Mouse (Mus musculus) bone marrow, adult 2 months (tissue): Measurements from ENCODE around the gene Pde7b. TPM values are rescaled to one million over a fixed set of nuclear protein-coding genes. Genes with fewer than 3 reads are reported as not detected.

Source experiments
- H3K27ac ChIP-seq: fragments of 200-500 bp; 2 replicates; pipeline ENCODE4 v1.5.1; 2012; ENCODE audit warnings: low read depth, mild to moderate bottlenecking, control low read depth, inconsistent platforms, low read length; ENCODE audit not compliant: control insufficient read depth, poor library complexity, insufficient read depth
- H3K4me1 ChIP-seq: fragments of 200-500 bp; 2 replicates; pipeline ENCODE4 v1.6.1; 2011; ENCODE audit warnings: low read length; ENCODE audit not compliant: control insufficient read depth, insufficient read depth
- H3K4me3 ChIP-seq: fragments of 200-500 bp; replicated peaks from 2 replicates; pipeline ENCODE3; 2011; ENCODE audit warnings: mild to moderate bottlenecking, low read depth, low read length, control low read depth; ENCODE audit not compliant: control insufficient read depth
- CTCF ChIP-seq: fragments of 200-500 bp; IDR thresholded peaks from 2 replicates; pipeline ENCODE4 v1.5.1; 2011; ENCODE audit warnings: low read length, control low read depth; ENCODE audit not compliant: control insufficient read depth, insufficient read depth
- POLR2A ChIP-seq: fragments of 200-500 bp; IDR thresholded peaks from 2 replicates; pipeline ENCODE4 v1.6.1; 2011; ENCODE audit warnings: low read depth, mild to moderate bottlenecking, control low read depth, low read length, borderline replicate concordance; ENCODE audit not compliant: control insufficient read depth
- WGBS: fragments of 180-500 bp; shearing (Covaris S2); methylation state at CpG from one replicate; pipeline ENCODE4 v1.1.7; 2018; 5-methylcytosine and 5-hydroxymethylcytosine counted together
- polyA plus RNA-seq: library from polyadenylated mRNA; stranded (reverse); fragments of >200 nt; gene quantifications from 2 replicates; pipeline ENCODE4 v1.2.4, GENCODE M21; 2011; ENCODE audit warnings: low replicate concordance; ENCODE audit not compliant: missing spikeins, insufficient read depth, insufficient read length

The Pde7b gene
- 1.8 and 3.3 TPM in 2 replicates for polyA plus RNA-seq

GRCm38 (mm10) chr10:20724906-20725305 is at the start of gene Pde7b:
TSS of gene Pde7b (minus strand) at chr10:20725078.
- no peak for TF ChIP-seq CTCF
- peak; percentile 78; the same call in 1 of the 2 replicates for TF ChIP-seq POLR2A

GRCm38 (mm10) chr10:20772056-20772455 is 47.2 kb upstream of the Pde7b start:
- no peak for TF ChIP-seq POLR2A
- TF ChIP-seq CTCF: no peak
- WGBS: 41% methylated on average over 4 of the region's 4 CpGs

More at GRCm38 (mm10) chr10:20724906-20725305, at the start of gene Pde7b:
- 1% methylated on average over 17 of the region's 17 CpGs for WGBS
- no peaks in the 10 kb centered on the region; the same call in 1 of the 2 replicates for H3K4me1 ChIP-seq
- H3K4me3 ChIP-seq: peak within 1 kb of the TSS; percentile 55
- peak within 1 kb of the TSS; percentile 34; the same call in 1 of the 2 replicates for H3K27ac ChIP-seq

GRCm38 (mm10) chr10:20770418-20770888 is 45.6 kb upstream of the Pde7b start:
- Histone ChIP-seq H3K4me1 (no peaks in the 10 kb centered on the region; the same call in 1 of the 2 replicates), H3K4me3 (no peak overlapping the region), H3K27ac (no peak overlapping the region)
- TF ChIP-seq POLR2A (no peak), CTCF (no peak)
- 63% methylated on average over 2 of the region's 2 CpGs for WGBS

More at GRCm38 (mm10) chr10:20772056-20772455, 47.2 kb upstream of the Pde7b start:
- Histone ChIP-seq H3K4me1 (peaks cover 2% of the 10 kb centered on the region; the same call in 1 of the 2 replicates), H3K27ac (no peak overlapping the region), H3K4me3 (no peak overlapping the region)

GRCm38 (mm10) chr10:20769557-20770417 is 44.9 kb upstream of the Pde7b start:
- WGBS: 54% methylated on average over 7 of the region's 7 CpGs
- H3K4me1 ChIP-seq: no peaks in the 10 kb centered on the region; the same call in 1 of the 2 replicates
- no peak for TF ChIP-seq POLR2A
- TF ChIP-seq CTCF: no peak
- H3K4me3 ChIP-seq: no peak overlapping the region
- H3K27ac ChIP-seq: no peak overlapping the region

- whole genome bisulfite sequencing: 89% methylated on average over 3 of the region's 3 CpGs
- H3K27ac ChIP-seq: no peak overlapping the region
Observed at GRCm38 (mm10) chr10:20764352-20764751, 39.5 kb upstream of the Pde7b start.

GRCm38 (mm10) chr10:20758939-20759338 is 34.1 kb upstream of the Pde7b start:
- TF ChIP-seq CTCF (no peak), POLR2A (no peak)
- 3% methylated on average over 1 of the region's 1 CpGs for WGBS
- Histone ChIP-seq H3K27ac (no peak overlapping the region), H3K4me3 (no peak overlapping the region), H3K4me1 (no peaks in the 10 kb centered on the region; the same call in 1 of the 2 replicates)

More at GRCm38 (mm10) chr10:20764352-20764751, 39.5 kb upstream of the Pde7b start:
- H3K4me1 ChIP-seq: no peaks in the 10 kb centered on the region
- TF ChIP-seq CTCF (no peak), POLR2A (no peak)
- no peak overlapping the region for H3K4me3 ChIP-seq

- 25% methylated on average over 6 of the region's 6 CpGs for whole genome bisulfite sequencing
- no peak overlapping the region for H3K4me3 ChIP-seq
- no peaks in the 10 kb centered on the region; the same call in 1 of the 2 replicates for H3K4me1 ChIP-seq
- H3K27ac ChIP-seq: no peak overlapping the region
- no peak for TF ChIP-seq CTCF
Observed at GRCm38 (mm10) chr10:20758259-20758658, 33.4 kb upstream of the Pde7b start.

GRCm38 (mm10) chr10:20756219-20756618 is 31.3 kb upstream of the Pde7b start:
- no peak overlapping the region for H3K27ac ChIP-seq
- 85% methylated on average over 5 of the region's 5 CpGs for WGBS
- no peaks in the 10 kb centered on the region; the same call in 1 of the 2 replicates for H3K4me1 ChIP-seq

More at GRCm38 (mm10) chr10:20756219-20756618, 31.3 kb upstream of the Pde7b start:
- no peak overlapping the region for H3K4me3 ChIP-seq
- no peak for TF ChIP-seq POLR2A
- TF ChIP-seq CTCF: no peak
